Mouse (Mus musculus): Measurements from ENCODE around the gene Abcb8. TPM values are rescaled to one million over a fixed set of nuclear protein-coding genes. Genes with fewer than 3 reads are reported as not detected.

Abcb8 gene
- polyA plus RNA-seq, 1 experiment, result 16.8 TPM

- H3K27ac ChIP-seq (ENCODE audit: insufficient read depth, low read depth, low read length), result no peak within 1 kb of the TSS
- H3K4me1 ChIP-seq (ENCODE audit: control insufficient read depth, insufficient read depth, low read length), result no peaks in the 10 kb centered on the region
Measured at GRCm38 (mm10) chr5:24351278-24351677, 42.2 kb upstream of the Abcb8 start, which contains the start of gene Kcnh2. Gene Kcnh2, minus strand, starts transcription at chr5:24351604.

DNA sequence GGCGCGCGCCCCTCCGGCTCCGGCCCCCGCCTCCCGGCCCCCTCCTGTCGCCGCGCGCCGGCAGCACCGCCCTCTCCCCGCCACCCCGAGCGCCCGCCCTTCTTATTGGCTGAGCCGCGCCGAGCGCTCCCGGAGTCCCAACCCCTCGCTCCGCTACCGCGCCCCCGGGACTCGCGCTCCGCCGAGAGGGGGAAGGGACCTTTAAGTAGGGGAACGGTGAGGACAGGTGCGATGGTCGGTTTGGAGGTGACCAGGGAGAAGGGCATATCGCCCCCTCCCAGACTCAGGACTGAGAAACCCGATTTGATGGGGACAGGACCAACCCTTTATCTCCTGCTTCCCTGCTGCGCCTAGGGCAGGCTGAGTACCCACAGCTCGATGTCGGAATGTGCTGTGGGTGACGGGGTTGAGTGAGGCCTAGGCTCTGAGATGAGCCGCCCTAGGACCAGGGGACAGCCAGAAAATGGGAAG lies 41.7 kb upstream of the Abcb8 start:
- Histone ChIP-seq H3K4me1 (ENCODE audit: control insufficient read depth, insufficient read depth, low read length) (no peaks in the 10 kb centered on the region), H3K4me3 (ENCODE audit: insufficient read depth, low read length) (peak overlapping the region; percentile 49), H3K27ac (ENCODE audit: insufficient read depth, low read depth, low read length) (no peak overlapping the region)
- TF ChIP-seq POLR2A (IDR thresholded peaks at IDR 0.05; ENCODE audit: borderline replicate concordance, low read depth, low read length) (no peak), CTCF (IDR thresholded peaks at IDR 0.05; ENCODE audit: low read depth, low read length) (no peak)

More at GRCm38 (mm10) chr5:24351278-24351677, 42.2 kb upstream of the Abcb8 start, which contains the start of gene Kcnh2:
- H3K4me3 ChIP-seq (ENCODE audit: insufficient read depth, low read length), result peak within 1 kb of the TSS; percentile 49
- TF ChIP-seq CTCF (IDR thresholded peaks at IDR 0.05; ENCODE audit: low read depth, low read length) (no peak), POLR2A (IDR thresholded peaks at IDR 0.05; ENCODE audit: borderline replicate concordance, low read depth, low read length) (no peak)

DNA sequence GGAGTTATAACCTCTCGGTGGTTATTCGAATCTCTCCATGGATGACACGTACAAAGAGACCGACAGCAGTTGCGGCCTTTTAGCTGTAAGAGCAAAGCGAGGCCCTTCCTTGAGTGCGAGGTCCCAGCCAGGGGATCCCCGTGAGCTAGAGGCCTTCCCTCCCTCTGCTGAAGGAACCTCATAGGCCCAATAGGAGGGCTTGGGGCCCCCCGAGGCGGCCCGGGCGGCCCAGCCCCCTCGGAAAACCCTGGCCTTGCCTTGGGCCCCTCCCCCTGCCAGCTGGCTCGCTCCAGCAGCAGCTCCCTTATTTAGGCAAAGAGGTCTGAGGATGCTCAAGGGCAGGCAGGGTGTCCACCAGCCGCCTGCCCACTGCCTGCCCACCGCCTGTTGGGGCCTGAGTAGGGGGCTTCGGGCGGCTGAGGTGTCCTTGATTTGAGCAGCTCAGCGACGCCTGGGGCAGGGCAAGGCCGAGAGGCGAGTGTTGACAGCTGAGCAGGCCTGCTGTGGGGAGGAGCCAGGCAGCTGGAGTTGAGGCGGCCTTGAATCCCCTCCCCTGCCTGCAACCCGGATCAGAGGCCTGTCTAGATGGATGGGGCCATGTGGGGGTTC lies 41.1 kb upstream of the Abcb8 start:
- no peak overlapping the region for H3K4me3 ChIP-seq (ENCODE audit: insufficient read depth, low read length)

DNA sequence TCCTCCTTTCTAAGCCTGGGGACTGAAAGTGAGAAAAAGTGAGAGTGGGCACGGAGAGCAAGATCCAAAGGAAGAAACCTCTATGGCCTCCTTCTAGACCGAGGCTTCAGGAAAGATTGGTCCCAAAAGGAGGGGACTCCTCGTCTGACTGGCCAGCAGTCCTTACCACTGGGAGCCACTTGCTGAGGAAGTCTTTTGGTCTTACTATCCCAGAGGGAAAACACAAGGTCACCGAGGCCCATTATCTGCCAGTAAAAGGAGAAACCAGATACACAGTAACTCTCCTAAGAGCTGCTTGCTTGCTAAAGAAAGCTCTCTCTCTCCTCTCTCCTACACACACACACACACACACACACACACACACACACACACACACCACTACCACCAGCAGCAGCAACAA lies 40.1 kb upstream of the Abcb8 start:
- Histone ChIP-seq H3K4me1 (ENCODE audit: control insufficient read depth, insufficient read depth, low read length) (no peaks in the 10 kb centered on the region), H3K27ac (ENCODE audit: insufficient read depth, low read depth, low read length) (no peak overlapping the region), H3K4me3 (ENCODE audit: insufficient read depth, low read length) (no peak overlapping the region)
- TF ChIP-seq POLR2A (IDR thresholded peaks at IDR 0.05; ENCODE audit: borderline replicate concordance, low read depth, low read length) (no peak), CTCF (IDR thresholded peaks at IDR 0.05; ENCODE audit: low read depth, low read length) (no peak)

More for the DNA sequence above, 41.1 kb upstream of the Abcb8 start:
- Histone ChIP-seq H3K27ac (ENCODE audit: insufficient read depth, low read depth, low read length) (no peak overlapping the region), H3K4me1 (ENCODE audit: control insufficient read depth, insufficient read depth, low read length) (no peaks in the 10 kb centered on the region)
- no peak for TF ChIP-seq CTCF (IDR thresholded peaks at IDR 0.05; ENCODE audit: low read depth, low read length)
- TF ChIP-seq POLR2A (IDR thresholded peaks at IDR 0.05; ENCODE audit: borderline replicate concordance, low read depth, low read length), result no peak

DNA sequence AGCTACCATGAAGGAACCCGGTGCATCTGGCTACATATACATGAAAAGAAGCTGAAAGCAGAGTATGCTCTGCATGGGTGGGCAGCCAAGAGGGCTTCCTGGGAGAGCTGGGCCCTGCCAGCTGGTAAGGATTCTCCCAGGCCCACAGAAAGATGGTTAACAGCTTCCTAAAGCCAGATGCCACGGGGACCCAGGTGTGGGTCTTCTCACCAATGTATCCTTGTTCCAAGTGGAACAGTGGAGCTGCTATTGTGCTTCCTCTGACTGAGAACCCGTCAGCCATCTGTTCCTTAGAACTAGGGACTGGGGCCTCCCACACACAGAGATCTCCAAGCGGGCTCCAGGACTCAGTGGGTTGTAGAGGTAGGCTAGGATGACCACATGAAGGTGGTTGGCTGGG lies 36.7 kb upstream of the Abcb8 start:
- peaks cover 5% of the 10 kb centered on the region for H3K4me1 ChIP-seq (ENCODE audit: control insufficient read depth, insufficient read depth, low read length)
- TF ChIP-seq CTCF (IDR thresholded peaks at IDR 0.05; ENCODE audit: low read depth, low read length) (no peak), POLR2A (IDR thresholded peaks at IDR 0.05; ENCODE audit: borderline replicate concordance, low read depth, low read length) (no peak)
- no peak overlapping the region for H3K4me3 ChIP-seq (ENCODE audit: insufficient read depth, low read length)
- H3K27ac ChIP-seq (ENCODE audit: insufficient read depth, low read depth, low read length), result no peak overlapping the region

GRCm38 (mm10) chr5:24357461-24357860 lies 36.0 kb upstream of the Abcb8 start:
- no peak overlapping the region for H3K27ac ChIP-seq (ENCODE audit: insufficient read depth, low read depth, low read length)
- TF ChIP-seq POLR2A (IDR thresholded peaks at IDR 0.05; ENCODE audit: borderline replicate concordance, low read depth, low read length) (no peak), CTCF (IDR thresholded peaks at IDR 0.05; ENCODE audit: low read depth, low read length) (no peak)
- H3K4me3 ChIP-seq (ENCODE audit: insufficient read depth, low read length), result no peak overlapping the region
- peaks cover 5% of the 10 kb centered on the region for H3K4me1 ChIP-seq (ENCODE audit: control insufficient read depth, insufficient read depth, low read length)

DNA sequence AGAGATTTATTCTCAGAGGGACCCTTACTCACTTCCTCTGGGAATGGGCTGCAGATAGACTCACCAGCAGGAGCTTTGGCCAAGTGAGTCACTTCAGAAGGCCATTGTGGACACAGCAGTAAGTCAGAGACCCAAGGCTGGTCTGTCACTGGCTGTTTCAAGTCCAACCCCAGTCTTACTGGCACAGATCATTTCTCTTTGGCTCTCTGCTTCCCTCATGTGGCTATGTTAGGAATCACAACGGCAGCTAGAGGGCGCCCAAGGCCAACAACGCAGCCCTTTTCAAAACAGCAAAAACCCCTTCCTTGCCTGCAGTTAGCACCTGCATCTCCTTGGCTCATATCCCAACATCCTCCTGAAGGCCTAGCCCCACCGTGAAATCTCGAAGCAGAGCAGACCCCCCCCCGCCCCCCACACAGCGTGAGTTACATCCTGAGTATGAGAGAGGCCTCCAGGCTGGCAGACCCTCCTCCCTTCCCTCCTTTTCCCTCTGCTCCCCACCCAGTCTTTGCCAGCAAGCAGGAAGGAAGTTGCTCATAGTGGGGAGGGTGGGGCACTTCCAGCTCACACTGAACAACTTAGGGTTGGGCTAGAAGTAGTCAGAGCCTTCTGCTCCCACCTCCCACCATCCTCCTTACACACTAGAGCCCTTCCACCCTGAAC lies 32.5 kb upstream of the Abcb8 start:
- TF ChIP-seq POLR2A (IDR thresholded peaks at IDR 0.05; ENCODE audit: borderline replicate concordance, low read depth, low read length), result no peak
- TF ChIP-seq CTCF (IDR thresholded peaks at IDR 0.05; ENCODE audit: low read depth, low read length), result peak; percentile 91
- Histone ChIP-seq H3K27ac (ENCODE audit: insufficient read depth, low read depth, low read length) (no peak overlapping the region), H3K4me3 (ENCODE audit: insufficient read depth, low read length) (no peak overlapping the region), H3K4me1 (ENCODE audit: control insufficient read depth, insufficient read depth, low read length) (peaks cover 5% of the 10 kb centered on the region)

GRCm38 (mm10) chr5:24363467-24363866 lies 30.0 kb upstream of the Abcb8 start:
- TF ChIP-seq POLR2A (IDR thresholded peaks at IDR 0.05; ENCODE audit: borderline replicate concordance, low read depth, low read length) (no peak), CTCF (IDR thresholded peaks at IDR 0.05; ENCODE audit: low read depth, low read length) (no peak)
- Histone ChIP-seq H3K4me3 (ENCODE audit: insufficient read depth, low read length) (no peak overlapping the region), H3K4me1 (ENCODE audit: control insufficient read depth, insufficient read depth, low read length) (peaks cover 5% of the 10 kb centered on the region), H3K27ac (ENCODE audit: insufficient read depth, low read depth, low read length) (no peak overlapping the region)

DNA sequence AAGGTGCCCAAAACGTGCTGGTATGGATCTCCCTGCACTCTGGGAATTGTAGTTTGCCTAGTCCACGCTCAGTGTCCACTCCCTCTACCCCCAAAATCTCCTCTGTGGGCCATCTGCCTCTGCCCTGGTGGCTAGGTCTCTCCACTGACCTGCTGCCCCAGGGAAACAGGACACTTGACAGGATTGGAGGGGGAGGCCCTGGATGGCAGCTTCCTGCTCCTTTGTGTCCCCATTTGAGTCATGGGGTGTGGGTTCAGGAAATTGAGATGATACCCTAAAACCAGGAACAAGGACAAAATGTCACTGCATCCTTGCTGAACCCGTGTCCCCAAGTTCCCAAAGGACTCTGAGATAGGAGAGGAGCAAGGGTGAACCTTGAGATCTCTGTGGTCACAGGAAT lies 29.4 kb upstream of the Abcb8 start:
- no peak overlapping the region for H3K27ac ChIP-seq (ENCODE audit: insufficient read depth, low read depth, low read length)
- no peak for TF ChIP-seq CTCF (IDR thresholded peaks at IDR 0.05; ENCODE audit: low read depth, low read length)
- no peak for TF ChIP-seq POLR2A (IDR thresholded peaks at IDR 0.05; ENCODE audit: borderline replicate concordance, low read depth, low read length)
- H3K4me3 ChIP-seq (ENCODE audit: insufficient read depth, low read length), result no peak overlapping the region
- peaks cover 5% of the 10 kb centered on the region for H3K4me1 ChIP-seq (ENCODE audit: control insufficient read depth, insufficient read depth, low read length)

DNA sequence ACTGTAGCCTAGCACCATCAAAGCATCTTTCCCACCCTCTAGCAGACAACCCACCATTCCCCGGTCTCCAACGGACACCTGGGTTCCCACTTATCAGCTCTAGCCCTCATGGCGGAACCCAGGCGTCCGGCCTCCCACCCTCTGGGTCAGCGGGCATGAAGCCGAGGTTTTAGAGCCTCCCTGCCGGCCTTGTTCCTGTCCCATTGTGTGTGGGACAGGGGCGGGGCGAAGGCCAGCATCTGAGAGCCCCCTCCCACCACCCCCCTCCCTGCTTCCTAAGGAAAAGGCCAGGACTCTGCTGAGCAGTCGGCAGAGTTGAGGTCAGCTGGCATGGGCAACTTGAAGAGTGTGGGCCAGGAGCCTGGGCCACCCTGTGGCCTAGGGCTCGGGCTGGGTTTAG lies 29.0 kb upstream of the Abcb8 start, which contains the start of gene Nos3:
TSS of gene Nos3 (plus strand) at position 303 of the 400 bp plus-strand sequence.
- H3K27ac ChIP-seq (ENCODE audit: insufficient read depth, low read depth, low read length), result no peak within 1 kb of the TSS
- peaks cover 5% of the 10 kb centered on the region for H3K4me1 ChIP-seq (ENCODE audit: control insufficient read depth, insufficient read depth, low read length)
- H3K4me3 ChIP-seq (ENCODE audit: insufficient read depth, low read length), result no peak within 1 kb of the TSS
- TF ChIP-seq CTCF (IDR thresholded peaks at IDR 0.05; ENCODE audit: low read depth, low read length) (no peak), POLR2A (IDR thresholded peaks at IDR 0.05; ENCODE audit: borderline replicate concordance, low read depth, low read length) (no peak)

All from bone marrow macrophage, adult 2 months (primary cell).